Mouse (Mus musculus): ENCODE measurements around the gene Miga2. TPM values are rescaled to one million over a fixed set of nuclear protein-coding genes. Genes with fewer than 3 reads are reported as not detected.

Gene Miga2
- polyA plus RNA-seq, 1 experiment from 2014 or later, result 43.3 TPM

DNA sequence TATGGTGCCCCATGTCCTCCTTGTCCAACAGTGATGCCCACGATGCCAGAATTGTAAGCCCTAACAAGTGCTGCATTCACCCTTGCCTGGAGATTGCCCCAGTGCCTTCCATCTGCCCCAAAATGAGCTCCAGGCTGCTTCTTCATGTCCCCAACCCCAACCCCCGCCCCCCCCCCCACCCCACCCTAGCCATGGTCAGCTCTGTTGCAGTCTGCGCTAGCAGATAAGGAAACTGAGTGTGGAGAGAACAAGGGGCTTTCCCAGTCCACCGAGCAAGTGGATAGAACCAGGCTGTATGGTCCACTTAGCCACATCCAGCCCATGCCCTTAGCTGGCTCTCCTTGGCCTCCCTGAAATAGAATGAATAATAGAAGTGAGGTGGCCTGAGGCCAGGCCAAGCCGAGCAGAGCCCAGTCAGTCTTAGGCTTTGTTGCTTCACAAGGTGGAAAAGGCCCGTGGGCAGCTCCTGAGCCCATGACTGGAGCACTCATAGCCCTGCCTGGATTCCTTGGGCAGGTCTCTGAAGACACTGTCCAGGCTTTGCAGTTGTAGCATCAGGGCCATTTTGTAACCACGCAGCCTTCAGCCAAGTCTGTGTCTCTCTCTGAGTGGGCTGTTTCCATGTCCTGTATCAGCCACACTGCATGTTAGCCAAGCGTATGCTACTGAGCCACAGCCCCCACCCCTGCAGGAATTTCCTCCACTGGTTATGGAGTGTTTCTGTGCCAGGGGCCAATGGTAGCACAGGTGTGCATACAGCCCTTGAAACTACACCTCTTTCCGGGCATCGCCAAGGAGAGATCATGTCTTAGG lies 16.7 kb downstream of the Miga2 start:
- TF ChIP-seq CTCF (IDR thresholded peaks at IDR 0.05), result no peak
- POLR2A ChIA-PET, result no interaction called here
- DNase-seq (ENCODE audit: low read depth, low spot score) (no peak), ATAC-seq (no peak)
- in situ Hi-C loops (cut with MboI; ENCODE audit: low pct_unique_long_range_greater_than_20kb), result no loop called here
- CTCF ChIA-PET, result no interaction called here
- H3K27me3 ChIP-seq, result no peaks in the 10 kb centered on the region

DNA sequence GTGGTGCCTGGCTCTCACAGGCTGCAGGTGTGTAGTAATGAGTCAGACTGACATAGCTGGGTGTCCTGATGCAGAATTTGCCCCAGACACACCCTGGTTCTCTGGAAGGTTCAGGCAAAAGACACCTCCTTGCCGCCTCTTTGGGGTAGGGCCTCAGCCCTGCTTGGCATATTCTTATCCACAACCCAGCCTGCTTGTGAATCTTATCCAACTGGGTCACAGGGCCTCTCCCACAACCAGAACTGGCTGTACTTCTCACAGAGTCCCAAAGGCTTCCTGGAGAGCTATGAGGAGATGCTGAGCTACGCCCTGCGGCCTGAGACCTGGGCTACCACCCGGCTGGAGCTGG lies 17.3 kb downstream of the Miga2 start:
- ChIA-PET POLR2A (no interaction called here), CTCF (no interaction called here)
- DNase-seq (ENCODE audit: low read depth, low spot score), result no peak
- in situ Hi-C loops (cut with MboI; ENCODE audit: low pct_unique_long_range_greater_than_20kb), result no loop called here
- TF ChIP-seq CTCF (IDR thresholded peaks at IDR 0.05), result no peak
- ATAC-seq, result no peak
- no peaks in the 10 kb centered on the region for H3K27me3 ChIP-seq

DNA sequence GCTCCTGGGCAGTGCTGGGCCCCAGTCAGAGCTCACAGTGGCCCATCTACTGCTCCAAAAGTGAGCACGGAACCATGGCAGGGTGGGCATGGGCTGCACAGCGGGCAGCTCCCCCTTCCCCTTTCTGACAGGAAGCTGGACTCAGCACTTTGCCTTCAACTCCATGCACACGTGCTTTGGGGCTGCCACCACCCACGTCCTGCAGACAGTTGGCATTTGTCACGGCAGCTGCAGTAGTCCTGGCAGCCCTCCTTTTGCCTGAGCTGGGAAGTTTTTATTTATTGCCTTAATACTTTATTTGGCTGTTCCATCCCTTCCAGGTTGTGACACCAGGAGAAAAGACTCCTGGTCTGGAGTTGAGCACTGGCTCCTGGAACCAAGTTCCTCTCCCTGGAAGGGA lies 20.8 kb downstream of the Miga2 start:
- POLR2A ChIA-PET, result interaction anchor here (1.7 kb wide), 1 partner anchor 29 kb away, joined by 4 read pairs; no protein-coding TSS in a partner anchor
- ATAC-seq, result no peak
- H3K27me3 ChIP-seq, result no peaks in the 10 kb centered on the region
- CTCF ChIA-PET, result no interaction called here
- no peak for TF ChIP-seq CTCF (IDR thresholded peaks at IDR 0.05)
- no peak for DNase-seq (ENCODE audit: low read depth, low spot score)
- in situ Hi-C loops (cut with MboI; ENCODE audit: low pct_unique_long_range_greater_than_20kb), result no loop called here

DNA sequence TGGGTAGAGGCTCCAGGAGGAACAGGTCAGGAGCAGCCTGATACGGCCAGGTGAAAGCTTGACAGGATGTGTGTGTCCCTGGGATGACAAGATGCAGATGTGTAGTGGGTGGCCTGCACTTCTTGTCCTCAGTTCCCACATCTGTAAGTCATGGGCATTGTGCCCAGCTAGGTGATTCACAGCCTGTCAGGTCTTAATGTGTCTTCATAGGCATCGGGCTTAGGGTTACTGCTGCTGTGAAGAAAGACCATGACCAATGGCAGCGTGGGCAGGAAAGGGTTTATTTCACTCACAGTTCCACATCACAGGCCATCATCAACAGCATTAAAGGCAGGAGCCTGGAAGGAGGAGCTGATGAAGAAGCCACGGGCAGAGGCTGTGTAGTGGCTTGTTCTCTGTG lies 21.6 kb downstream of the Miga2 start:
- ATAC-seq, result no peak
- no peaks in the 10 kb centered on the region for H3K27me3 ChIP-seq
- ChIA-PET CTCF (no interaction called here), POLR2A (interaction anchor here (1.7 kb wide), 1 partner anchor 29 kb away, joined by 4 read pairs; no protein-coding TSS in a partner anchor)
- DNase-seq (ENCODE audit: low read depth, low spot score), result no peak
- in situ Hi-C loops (cut with MboI; ENCODE audit: low pct_unique_long_range_greater_than_20kb), result no loop called here
- no peak for TF ChIP-seq CTCF (IDR thresholded peaks at IDR 0.05)

DNA sequence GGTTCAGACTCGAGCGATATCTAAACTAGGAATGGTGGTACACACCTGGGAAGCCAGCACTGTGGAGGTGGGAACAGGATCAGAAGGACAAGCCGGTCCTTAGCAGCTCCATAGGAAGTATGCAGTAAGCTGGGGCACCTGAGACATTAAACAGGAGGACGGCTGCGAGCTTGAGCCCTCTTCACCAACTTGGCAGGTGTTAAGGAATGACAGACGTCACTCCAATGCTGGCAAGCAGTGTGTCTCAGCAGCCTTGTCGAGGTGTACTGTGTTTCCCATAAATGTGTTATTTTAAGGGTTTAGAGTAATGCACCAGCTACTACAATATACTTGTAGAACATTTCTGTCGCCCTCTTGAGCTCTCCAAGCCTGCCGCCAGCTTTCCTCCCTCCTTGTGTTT lies 22.9 kb downstream of the Miga2 start:
- TF ChIP-seq CTCF (IDR thresholded peaks at IDR 0.05), result no peak
- DNase-seq (ENCODE audit: low read depth, low spot score) (no peak), ATAC-seq (no peak)
- ChIA-PET CTCF (no interaction called here), POLR2A (no interaction called here)
- in situ Hi-C loops (cut with MboI; ENCODE audit: low pct_unique_long_range_greater_than_20kb), result no loop called here
- H3K27me3 ChIP-seq, result no peaks in the 10 kb centered on the region

DNA sequence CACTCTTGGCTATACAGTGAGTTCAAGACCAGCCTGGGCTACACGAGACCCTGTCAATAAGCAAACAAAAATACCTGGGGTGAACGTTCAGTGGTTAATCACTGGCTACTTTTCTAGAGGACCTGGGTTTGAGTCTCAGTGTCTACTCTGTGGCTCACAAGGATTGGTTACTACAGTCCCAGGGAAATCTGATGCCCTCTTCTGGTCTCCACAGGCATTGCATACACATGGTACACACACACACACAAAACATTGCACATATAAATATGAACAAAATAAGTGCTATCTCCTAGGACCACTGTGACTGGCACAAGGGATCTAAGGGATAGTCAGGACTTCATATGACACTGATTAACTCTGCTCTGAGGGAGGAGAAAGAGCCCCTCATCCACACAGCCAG lies 25.0 kb downstream of the Miga2 start:
- in situ Hi-C loops (cut with MboI; ENCODE audit: low pct_unique_long_range_greater_than_20kb), result no loop called here
- CTCF ChIA-PET, result no interaction called here
- no peak for ATAC-seq

DNA sequence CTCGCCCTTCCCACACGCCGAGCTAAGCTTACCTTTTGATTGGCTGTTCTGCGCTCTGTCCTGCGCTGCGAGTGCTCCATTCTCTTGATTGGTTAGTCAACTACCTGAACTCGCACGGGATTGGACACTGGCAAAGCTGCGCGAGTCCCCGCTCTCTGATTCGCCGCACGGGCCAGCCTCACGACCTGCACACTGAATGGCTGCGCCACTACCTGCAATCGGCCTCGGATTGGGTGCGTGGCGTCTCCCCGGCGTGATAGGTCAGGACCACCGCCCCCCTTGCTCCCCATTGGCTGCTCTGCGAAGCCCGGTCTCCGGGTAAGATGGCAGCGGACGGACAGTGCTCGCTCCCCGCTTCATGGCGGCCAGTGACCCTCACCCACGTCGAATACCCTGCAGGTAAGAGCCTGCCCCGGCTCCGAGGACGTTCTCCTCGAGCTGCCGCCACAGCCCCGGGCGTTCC lies 28.1 kb downstream of the Miga2 start, which contains the start of gene Dolpp1:
Gene Dolpp1 (plus strand): TSS at position 141 of the 463 bp plus-strand sequence.
- ATAC-seq (peak; percentile 88), DNase-seq (ENCODE audit: low read depth, low spot score) (peak; percentile 77)
- in situ Hi-C loops (cut with MboI; ENCODE audit: low pct_unique_long_range_greater_than_20kb), result no loop called here
- TF ChIP-seq CTCF (IDR thresholded peaks at IDR 0.05), result no peak
- ChIA-PET POLR2A (interaction anchor here (0.6 to 0.8 kb wide), 2 partner anchors 9 to 23 kb away, joined by 3 read pairs; no protein-coding TSS in a partner anchor), CTCF (no interaction called here)
- H3K27me3 ChIP-seq, result no peaks in the 10 kb centered on the region

More for the DNA sequence above, 25.0 kb downstream of the Miga2 start:
- no peaks in the 10 kb centered on the region for H3K27me3 ChIP-seq
- no peak for TF ChIP-seq CTCF (IDR thresholded peaks at IDR 0.05)
- DNase-seq (ENCODE audit: low read depth, low spot score), result no peak
- POLR2A ChIA-PET, result interaction anchor here (0.6 kb wide), 1 partner anchor 379 kb away, joined by 3 read pairs; no protein-coding TSS in a partner anchor

DNA sequence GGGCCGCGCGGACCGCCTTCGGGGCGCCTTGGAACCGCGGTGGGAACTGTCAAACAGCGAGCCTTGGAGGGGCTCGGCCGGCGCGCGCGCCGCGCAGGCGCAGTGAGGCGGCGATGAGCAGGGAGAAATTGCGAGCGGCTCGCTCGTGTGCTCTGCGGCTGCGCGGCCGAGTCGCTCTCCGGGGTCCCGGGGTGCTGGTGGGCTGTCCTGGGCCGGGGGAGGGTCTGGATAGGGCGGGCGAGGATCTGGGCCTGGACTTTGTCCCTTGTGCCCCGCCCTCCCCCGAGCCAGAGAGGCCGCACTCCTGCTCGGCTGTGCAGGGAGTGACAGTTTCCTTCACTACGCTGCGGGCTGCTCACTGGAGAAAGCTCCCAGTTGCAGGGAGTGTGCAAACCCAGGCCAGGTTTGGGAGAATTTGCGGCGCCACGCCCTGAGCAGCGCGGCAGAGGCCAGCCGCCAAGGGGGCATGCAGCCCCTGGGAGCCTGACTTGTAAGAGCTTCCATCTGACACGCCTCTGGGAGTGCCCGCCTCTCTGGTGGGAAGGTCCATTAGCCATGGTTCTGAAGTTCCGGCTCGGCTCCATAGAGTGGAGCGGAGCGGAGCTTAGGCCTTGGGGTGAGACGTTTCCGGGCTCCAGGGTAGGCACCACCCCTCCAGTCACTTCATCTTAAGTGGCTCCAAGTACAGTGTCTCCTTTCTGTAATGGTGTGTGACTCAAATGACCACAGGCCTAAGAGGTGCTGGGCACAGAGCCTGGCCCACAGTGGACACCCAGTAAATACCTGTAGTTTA lies 28.7 kb downstream of the Miga2 start:
- ChIA-PET POLR2A (interaction anchor here (0.6 to 1.2 kb wide), 3 partner anchors 9 to 22 kb away, joined by 3 read pairs; no protein-coding TSS in a partner anchor), CTCF (no interaction called here)

DNA sequence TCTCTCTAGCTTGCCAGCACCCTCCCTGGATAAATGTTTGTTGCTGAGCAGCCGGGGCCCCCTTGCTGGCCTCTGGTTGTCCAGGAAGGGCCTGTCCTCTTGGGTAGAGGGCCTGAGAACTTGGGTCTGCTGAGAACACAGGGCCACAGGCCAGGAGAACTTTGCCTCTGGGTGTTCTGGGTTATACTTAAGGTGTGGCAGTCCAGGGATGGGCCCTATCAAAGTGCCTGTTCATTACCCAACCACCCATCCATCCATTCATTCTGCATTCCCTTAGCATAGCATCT lies 29.3 kb downstream of the Miga2 start:
- in situ Hi-C loops (cut with MboI; ENCODE audit: low pct_unique_long_range_greater_than_20kb), result no loop called here
- no peak for TF ChIP-seq CTCF (IDR thresholded peaks at IDR 0.05)
- ATAC-seq, result no peak
- no peak for DNase-seq (ENCODE audit: low read depth, low spot score)
- no peaks in the 10 kb centered on the region for H3K27me3 ChIP-seq
- CTCF ChIA-PET, result no interaction called here
- POLR2A ChIA-PET, result interaction anchor here (1.2 kb wide), 1 partner anchor 9 kb away, joined by 3 read pairs; no protein-coding TSS in a partner anchor

More for the DNA sequence above, 28.7 kb downstream of the Miga2 start:
- TF ChIP-seq CTCF (IDR thresholded peaks at IDR 0.05), result no peak
- no peaks in the 10 kb centered on the region for H3K27me3 ChIP-seq
- DNase-seq (ENCODE audit: low read depth, low spot score) (no peak), ATAC-seq (peak; percentile 53)
- in situ Hi-C loops (cut with MboI; ENCODE audit: low pct_unique_long_range_greater_than_20kb), result no loop called here

DNA sequence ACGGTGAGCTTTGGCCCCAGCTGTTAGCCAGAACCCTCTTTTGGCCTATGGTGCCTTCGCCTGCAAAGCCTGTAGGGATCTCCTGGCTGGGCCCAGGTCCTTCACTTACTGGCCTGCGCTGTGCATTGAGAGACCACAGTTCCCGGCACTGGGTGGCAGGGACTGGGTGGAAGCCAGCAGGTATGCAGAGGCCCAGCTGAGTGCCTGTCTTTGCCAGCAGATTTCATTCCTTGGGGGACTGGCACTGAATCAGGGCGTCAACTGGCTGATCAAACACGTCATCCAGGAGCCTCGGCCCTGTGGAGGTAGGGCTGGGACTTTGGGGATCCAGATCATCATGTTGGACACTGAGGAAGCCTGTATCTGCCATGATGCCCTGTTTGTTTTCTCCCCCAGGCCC lies 31.7 kb downstream of the Miga2 start:
- no peak for TF ChIP-seq CTCF (IDR thresholded peaks at IDR 0.05)
- ATAC-seq (no peak), DNase-seq (ENCODE audit: low read depth, low spot score) (no peak)
- in situ Hi-C loops (cut with MboI; ENCODE audit: low pct_unique_long_range_greater_than_20kb), result no loop called here
- POLR2A ChIA-PET, result no interaction called here
- CTCF ChIA-PET, result interaction anchor here (0.8 kb wide), 1 partner anchor 9 kb away, joined by 4 read pairs; no protein-coding TSS in a partner anchor
- no peaks in the 10 kb centered on the region for H3K27me3 ChIP-seq

DNA sequence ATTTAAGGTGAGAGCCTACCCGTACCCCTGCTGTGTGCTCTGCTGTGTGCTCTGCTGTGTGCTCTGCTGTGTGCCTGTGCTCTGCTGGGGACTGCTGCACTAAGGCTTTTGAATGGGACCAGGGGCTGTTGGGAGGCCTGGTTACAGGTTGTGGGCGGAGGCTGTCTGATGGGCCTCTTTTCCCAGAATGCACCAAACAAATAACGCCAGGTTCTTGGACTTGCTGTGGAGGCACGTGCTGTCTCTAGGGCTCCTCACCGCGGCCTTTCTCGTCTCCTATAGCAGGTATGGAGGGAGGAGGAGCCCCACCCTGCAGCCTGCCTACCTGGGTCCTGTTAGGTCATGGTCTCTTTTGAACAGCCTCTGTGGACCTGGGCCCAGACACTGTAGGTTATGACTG lies 32.2 kb downstream of the Miga2 start:
- no peak for ATAC-seq
- H3K27me3 ChIP-seq, result no peaks in the 10 kb centered on the region
- POLR2A ChIA-PET, result no interaction called here
- no peak for DNase-seq (ENCODE audit: low read depth, low spot score)
- CTCF ChIA-PET, result interaction anchor here (0.8 kb wide), 1 partner anchor 9 kb away, joined by 4 read pairs; no protein-coding TSS in a partner anchor
- TF ChIP-seq CTCF (IDR thresholded peaks at IDR 0.05), result no peak
- in situ Hi-C loops (cut with MboI; ENCODE audit: low pct_unique_long_range_greater_than_20kb), result no loop called here

Data from Patski (cell line).